Mouse (Mus musculus) layer of hippocampus, postnatal 25 days (tissue): ENCODE data around the gene Cwf19l1. TPM values are rescaled to one million over a fixed set of nuclear protein-coding genes. Genes with fewer than 3 reads are reported as not detected.
A peak's percentile ranks its signal among the peaks of the same experiment; 100 is the strongest.
"Not testable (repeated sequence)": the region's sequence is repeated elsewhere in the genome, so short reads cannot be mapped to it uniquely, and the experiment has no call there.

ENCODE experiments used
- DNase-seq, 2 experiments: peaks; one replicate each; pipeline ENCODE4 v3.0.0; 2022; ENCODE audit warnings: mixed read lengths in 2 of 2, low spot score in 1 of 2; ENCODE audit errors: extremely low spot score in 1 of 2
- total RNA-seq, 2 experiments: library from RNA; stranded (reverse); gene quantifications; 2 replicates each; pipeline ENCODE4 v1.2.3; 2021

Cwf19l1 gene
- total RNA-seq, 2 experiments from 2014 or later, result 16.6 to 18.9 TPM

DNA sequence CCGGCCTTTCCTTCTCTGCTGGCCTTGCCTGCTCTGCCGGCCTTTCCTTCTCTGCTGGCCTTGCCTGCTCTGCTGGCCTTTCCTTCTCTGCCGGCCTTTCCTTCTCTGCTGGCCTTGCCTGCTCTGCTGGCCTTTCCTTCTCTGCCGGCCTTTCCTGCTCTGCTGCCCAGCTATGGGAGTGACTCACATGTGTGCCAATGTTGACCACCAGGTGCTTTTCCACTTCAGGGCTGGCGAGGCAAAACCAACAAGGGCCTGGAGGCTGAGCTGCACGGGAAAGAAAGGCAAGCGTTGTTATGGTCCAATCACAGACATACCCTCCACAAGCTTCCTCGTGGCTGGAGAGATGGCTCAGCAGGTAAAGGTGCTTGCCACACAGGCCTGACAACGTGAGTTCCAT lies 15.0 kb downstream of the Cwf19l1 start:
- DNase-seq, result not testable (repeated sequence)

GRCm38 (mm10) chr19:44117793-44118192 lies 17.9 kb downstream of the Cwf19l1 start:
- no peak for DNase-seq

DNA sequence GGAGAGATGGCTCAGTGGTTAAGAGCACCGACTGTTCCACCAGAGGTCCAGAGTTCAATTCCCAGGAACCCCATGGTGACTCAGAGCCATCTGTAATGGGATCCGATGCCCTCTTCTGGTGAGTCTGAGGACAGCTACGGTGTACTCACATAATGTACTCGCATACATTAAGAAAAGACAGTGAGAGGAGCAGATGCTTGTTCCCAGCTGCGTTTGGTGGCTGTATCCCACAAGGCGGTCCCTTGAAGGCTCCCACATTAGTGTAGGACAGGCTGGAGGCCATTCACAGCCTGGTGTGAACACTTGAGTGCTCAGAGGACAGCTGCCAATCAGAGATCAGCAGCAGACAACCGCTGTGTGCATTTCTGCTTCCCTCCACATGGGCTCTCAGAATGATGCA lies 24.0 kb downstream of the Cwf19l1 start:
- no peak for DNase-seq

GRCm38 (mm10) chr19:44110356-44110755 lies 25.3 kb downstream of the Cwf19l1 start:
- DNase-seq, result no peak

DNA sequence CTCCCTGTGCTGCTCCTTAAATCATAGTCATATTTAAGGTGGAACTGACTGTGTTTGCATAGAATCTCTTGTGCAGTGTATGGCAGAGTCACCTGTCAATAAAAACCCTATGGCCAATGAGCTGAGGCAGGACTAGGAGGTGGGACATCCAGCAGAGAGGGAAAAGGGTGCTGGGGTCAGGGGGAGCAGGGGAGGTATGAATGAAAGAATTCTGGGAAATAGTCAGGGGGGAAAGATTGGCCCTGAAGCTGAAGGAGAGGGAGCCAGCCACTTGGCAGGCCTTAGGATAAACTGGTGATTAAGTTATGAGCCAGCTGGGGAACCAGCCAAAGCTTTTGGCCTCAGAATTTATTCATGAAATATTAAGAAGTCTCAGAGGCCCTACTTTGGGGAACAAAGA lies 26.7 kb downstream of the Cwf19l1 start:
- DNase-seq, result no peak

DNA sequence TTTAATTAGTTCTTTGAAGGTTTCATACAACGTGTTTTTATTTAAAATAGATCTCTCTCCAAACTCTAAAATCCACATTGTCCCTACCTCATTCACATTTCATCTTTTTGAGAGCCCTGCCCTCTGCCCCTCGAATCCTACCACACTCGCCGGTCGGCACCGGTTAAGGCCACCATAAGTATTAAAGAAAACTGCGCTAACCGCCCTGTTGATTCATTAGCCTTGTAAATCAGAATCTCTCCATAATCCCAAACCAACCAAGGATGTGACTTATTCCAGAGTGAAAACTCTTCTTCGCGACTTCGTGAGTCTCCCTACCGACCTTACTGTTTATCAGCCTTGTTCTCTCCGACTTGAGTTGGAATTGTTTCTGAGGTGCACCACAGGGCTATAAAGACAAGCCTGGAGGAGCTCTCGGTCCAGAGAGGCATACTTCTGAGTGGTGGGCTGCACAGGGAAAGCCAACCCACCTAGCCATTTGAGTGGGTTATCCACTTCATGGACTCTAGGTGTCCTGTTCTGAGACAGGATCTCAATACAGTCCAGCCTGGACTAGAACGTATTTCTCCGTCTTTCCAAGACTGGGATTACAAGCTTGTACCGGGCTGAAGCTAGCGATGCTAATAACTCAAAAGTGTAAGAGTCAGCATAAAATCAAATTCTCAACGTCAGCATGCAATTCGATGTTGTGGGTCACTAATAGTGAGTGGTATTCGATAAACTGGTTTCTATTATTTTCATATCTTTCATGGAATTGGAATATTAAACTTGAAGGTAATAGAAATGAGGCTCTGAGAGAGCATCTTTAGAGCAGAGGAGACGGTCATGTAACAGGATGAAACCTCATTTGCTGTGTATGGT lies 27.8 kb downstream of the Cwf19l1 start:
- no peak for DNase-seq

GRCm38 (mm10) chr19:44106831-44107660 lies 28.6 kb downstream of the Cwf19l1 start, which contains the start of gene Chuk:
Chuk (minus strand) TSS chr19:44107480.
- peak; percentile 87 to 93 for DNase-seq

GRCm38 (mm10) chr19:44104393-44104792 lies 31.3 kb downstream of the Cwf19l1 start:
- no peak for DNase-seq

DNA sequence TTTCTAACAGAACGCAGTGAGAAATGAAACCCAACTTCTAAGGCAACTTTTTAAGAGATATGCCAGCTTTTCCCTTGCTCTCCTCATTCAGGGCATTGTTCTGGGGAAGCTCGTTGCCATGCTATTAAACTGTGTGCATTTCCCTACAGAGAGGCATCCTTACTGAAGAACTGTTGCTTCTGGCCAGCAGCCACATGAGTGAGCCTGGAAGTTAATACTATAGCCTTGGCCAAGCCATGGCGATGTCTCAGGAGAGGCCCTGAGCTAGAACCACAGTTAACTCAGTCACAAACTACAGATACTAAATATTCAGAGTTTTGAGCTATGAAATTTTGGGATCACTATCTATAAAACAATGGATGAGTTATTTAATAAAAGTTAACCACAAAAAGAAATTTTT lies 32.7 kb downstream of the Cwf19l1 start:
- no peak for DNase-seq

DNA sequence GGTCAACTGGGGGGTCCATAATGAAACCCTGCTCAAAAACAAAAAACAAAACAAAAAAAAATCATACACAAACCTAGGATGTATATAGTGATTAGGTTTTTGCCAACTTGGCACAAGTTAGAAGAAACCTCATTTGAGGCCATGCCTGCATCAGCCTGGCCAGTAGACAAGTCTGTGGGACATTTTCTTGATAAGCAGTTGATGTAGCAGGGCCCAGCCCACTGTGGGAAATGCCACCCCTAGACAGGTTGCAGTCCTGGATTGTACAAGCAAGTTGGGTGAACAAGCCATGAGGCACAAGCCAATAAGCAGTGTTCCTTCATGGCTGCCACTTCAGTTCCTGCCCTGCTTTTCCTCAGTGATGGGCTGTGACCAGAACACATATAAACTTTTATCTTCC lies 34.8 kb downstream of the Cwf19l1 start:
- DNase-seq, result no peak

DNA sequence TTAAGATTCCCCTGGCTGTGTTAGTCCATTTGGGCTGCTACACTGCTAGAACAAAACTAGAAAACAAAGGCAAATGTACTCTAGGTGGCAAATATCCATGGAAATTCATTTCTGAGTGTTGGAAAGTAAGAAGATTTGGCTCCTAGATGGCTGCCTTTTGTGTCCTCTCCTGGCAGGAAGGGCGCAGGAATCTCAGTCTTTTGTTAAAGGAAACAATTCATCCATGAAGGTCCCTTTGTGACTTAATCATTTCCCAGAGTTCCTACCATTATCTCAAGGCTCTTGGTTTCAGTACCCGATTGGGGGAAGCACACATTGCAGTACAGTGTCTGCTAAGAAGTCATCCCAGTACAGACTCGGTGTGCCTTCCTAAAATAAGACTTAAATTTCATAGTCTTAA lies 49.4 kb downstream of the Cwf19l1 start:
- no peak for DNase-seq

GRCm38 (mm10) chr19:44080920-44081319 lies 54.8 kb downstream of the Cwf19l1 start:
- no peak for DNase-seq

DNA sequence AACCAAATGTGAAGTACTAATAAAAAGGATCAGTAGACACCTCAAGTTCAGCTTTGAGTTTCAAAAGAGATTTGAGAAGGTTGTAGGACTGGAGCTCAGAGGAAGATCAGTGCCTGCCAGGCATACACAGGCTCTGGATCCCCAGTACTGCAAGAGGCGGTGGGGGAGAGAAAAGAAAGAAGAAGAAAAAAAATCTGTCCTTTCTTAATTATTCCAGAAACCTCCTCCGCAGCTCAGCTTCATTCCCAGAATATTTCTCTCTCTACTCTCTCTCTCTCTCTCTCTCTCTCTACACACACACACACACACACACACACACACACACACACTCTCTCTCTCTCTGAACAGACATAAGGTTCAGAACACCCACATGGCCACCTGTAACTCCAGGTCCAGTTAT lies 55.7 kb downstream of the Cwf19l1 start:
- no peak for DNase-seq

- DNase-seq, result no peak
Measured at GRCm38 (mm10) chr19:44077024-44077423, 58.7 kb downstream of the Cwf19l1 start.

- DNase-seq, result no peak
Measured at GRCm38 (mm10) chr19:44076457-44076856, 59.2 kb downstream of the Cwf19l1 start.

DNA sequence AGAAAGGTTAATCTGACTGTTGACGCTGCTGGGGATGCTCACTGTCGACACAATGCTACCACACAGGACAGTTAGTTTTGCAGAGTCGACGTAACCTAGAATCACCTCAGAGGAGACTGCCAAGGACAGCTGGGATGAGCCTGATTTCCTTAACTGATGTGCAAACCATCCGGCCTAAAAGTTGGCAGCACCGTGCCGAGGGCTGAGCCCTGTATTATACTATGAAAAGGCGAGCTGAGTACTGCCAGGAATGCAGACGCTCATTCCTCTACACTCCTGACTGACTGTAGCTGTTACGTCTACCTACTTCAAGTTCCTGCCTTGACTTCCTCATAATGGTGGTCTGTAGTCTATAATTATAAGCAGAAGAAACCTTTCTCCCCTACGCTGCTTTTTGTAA lies 60.7 kb downstream of the Cwf19l1 start:
- no peak for DNase-seq

GRCm38 (mm10) chr19:44071166-44071565 lies 64.5 kb downstream of the Cwf19l1 start:
- no peak for DNase-seq

GRCm38 (mm10) chr19:44069914-44070232 lies 65.8 kb downstream of the Cwf19l1 start:
- no peak for DNase-seq

DNA sequence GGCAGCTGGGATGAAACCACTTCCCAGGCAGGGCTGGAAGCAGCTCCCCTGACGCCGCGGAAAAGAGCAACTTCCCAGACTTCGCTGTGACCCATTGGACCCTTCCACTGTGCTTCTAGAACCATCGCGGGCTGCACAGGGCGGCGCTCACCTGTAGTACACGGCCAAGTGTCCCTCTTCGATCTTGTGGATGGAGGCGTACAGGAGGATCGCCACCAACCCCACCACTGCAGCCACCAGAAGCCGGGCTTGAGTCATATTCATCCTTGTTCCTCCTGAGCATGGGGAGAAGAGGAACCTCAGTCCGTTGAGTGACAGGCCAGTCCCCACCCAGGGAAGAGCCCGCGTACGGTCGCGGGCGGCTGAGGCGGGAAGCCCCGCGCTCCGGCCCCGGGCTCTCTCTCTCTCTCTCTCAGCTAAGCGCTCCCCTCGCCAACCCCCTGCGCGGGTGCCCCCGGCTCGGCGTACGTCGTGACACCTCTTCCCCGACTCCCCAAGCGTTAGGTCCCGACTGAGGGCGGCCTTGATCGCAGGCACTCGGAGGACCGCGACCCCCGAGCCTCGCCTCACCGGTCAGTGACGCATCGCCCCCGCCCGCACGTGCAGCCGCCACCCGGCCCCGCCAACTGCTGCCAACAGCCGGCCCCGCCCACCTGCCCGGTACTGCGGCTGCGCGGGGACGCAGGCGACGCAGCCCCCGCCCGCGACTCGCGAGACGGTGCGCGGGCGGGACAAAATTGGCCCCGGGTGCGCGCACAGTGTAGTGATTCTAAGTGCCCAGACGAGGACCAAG lies 66.4 kb downstream of the Cwf19l1 start, which contains the start of gene Erlin1:
Gene Erlin1 (minus strand): TSS at position 665 of the 793 bp plus-strand sequence.
- peak; percentile 87 to 93 for DNase-seq

- no peak for DNase-seq
Measured at GRCm38 (mm10) chr19:44068232-44068631, 67.4 kb downstream of the Cwf19l1 start.
